Mouse (Mus musculus) olfactory bulb, adult 2 months (tissue): ENCODE measurements at regions not wholly inside any gene's neighbourhood (a gene's known extent, or its start where the extent isn't known, plus 50 kb on each side); places are given as distances from the start of the nearest gene placed in this dataset.

Experiments
- CTCF ChIP-seq: fragments of 200-500 bp; IDR thresholded peaks from 2 replicates; pipeline ENCODE4 v1.5.1; 2012; ENCODE audit warnings: low read depth, mild to moderate bottlenecking, low read length, moderate library complexity; ENCODE audit not compliant: insufficient read depth
- POLR2A ChIP-seq: fragments of 200-500 bp; IDR thresholded peaks from 2 replicates; pipeline ENCODE4 v1.6.1; 2012; ENCODE audit warnings: mild to moderate bottlenecking, low read depth, low read length, moderate library complexity; ENCODE audit not compliant: insufficient read depth

- no peak for TF ChIP-seq CTCF
- TF ChIP-seq POLR2A = no peak
Observed at GRCm38 (mm10) chr9:61844141-61844540, 70.2 kb downstream of the Rplp1 start.
